Mouse (Mus musculus) ES-Bruce4 (cell line): ENCODE measurements around the gene Prrc2b. TPM values are rescaled to one million over a fixed set of nuclear protein-coding genes. Genes with fewer than 3 reads are reported as not detected.

Experiments used
- H3K27ac ChIP-seq: 2 replicates; pipeline ENCODE4 v1.5.1; 2012; ENCODE audit warnings: low read length, inconsistent platforms; ENCODE audit not compliant: insufficient read depth
- H3K27me3 ChIP-seq: 2 replicates; pipeline ENCODE4 v1.6.1; 2012; ENCODE audit warnings: mild to moderate bottlenecking, low read length, inconsistent platforms; ENCODE audit not compliant: control insufficient read depth, poor library complexity, insufficient read depth, severe bottlenecking
- H3K36me3 ChIP-seq: 2 replicates; pipeline ENCODE4 v1.6.1; 2012; ENCODE audit warnings: inconsistent platforms, mild to moderate bottlenecking, low read length, moderate library complexity; ENCODE audit not compliant: control insufficient read depth, poor library complexity, insufficient read depth, severe bottlenecking
- H3K4me1 ChIP-seq: one replicate; pipeline ENCODE4 v1.8.1; 2011; ENCODE audit warnings: low read length; ENCODE audit not compliant: control insufficient read depth, insufficient read depth
- H3K4me3 ChIP-seq: 2 replicates; pipeline ENCODE4 v1.5.1; 2011; ENCODE audit warnings: low read depth, mild to moderate bottlenecking, low read length
- H3K9ac ChIP-seq: 2 replicates; pipeline ENCODE4 v1.6.1; 2012; ENCODE audit warnings: low read depth, mild to moderate bottlenecking, inconsistent platforms; ENCODE audit not compliant: poor library complexity, severe bottlenecking
- H3K9me3 ChIP-seq: replicated peaks from 2 replicates; pipeline ENCODE4 v1.6.1; 2012; ENCODE audit warnings: mild to moderate bottlenecking, low read length, inconsistent platforms; ENCODE audit not compliant: control insufficient read depth, poor library complexity, insufficient read depth, severe bottlenecking
- CTCF ChIP-seq: IDR thresholded peaks from one replicate; pipeline ENCODE4 v1.8.1; 2011; ENCODE audit warnings: low read depth, low read length
- EP300 ChIP-seq: IDR thresholded peaks from 2 replicates; pipeline ENCODE4 v1.6.1; 2011; ENCODE audit warnings: low read depth, low read length; ENCODE audit not compliant: insufficient read depth
- POLR2A ChIP-seq: IDR thresholded peaks from one replicate; pipeline ENCODE4 v1.8.1; 2011; ENCODE audit warnings: low read length; ENCODE audit not compliant: insufficient read depth
- polyA plus RNA-seq: library from polyadenylated mRNA; stranded (reverse); fragments of >200 nt; gene quantifications from 2 replicates; pipeline ENCODE4 v1.2.4, GENCODE M21; 2011; ENCODE audit warnings: low read depth; ENCODE audit not compliant: missing spikeins, insufficient read depth, insufficient read length

Prrc2b gene
- polyA plus RNA-seq, 1 experiment = 106 TPM

DNA sequence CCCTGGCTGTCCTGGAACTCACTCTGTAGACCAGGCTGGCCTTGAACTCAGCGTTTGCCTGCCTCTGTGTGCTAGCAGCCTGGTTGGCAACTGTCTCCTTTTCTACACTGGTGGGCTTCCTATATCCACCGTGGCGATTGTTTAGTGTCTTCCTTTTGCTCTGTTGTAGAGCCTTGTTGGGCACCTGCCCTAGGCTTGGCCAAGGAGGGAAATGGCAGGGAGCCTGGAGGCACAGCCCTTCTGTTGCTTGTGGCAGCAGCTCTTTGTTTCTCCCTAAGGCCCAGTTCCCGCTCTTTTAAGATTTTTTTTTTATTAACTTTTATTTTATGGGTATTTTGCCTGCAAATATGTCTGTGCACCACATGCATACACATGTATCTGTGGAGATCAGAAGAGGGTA, 49.2 kb downstream of the Prrc2b start:
- TF ChIP-seq POLR2A = no peak
- no peak for TF ChIP-seq CTCF
- no peak for TF ChIP-seq EP300
- H3K36me3 ChIP-seq = peaks cover 67% of the 10 kb centered on the region

DNA sequence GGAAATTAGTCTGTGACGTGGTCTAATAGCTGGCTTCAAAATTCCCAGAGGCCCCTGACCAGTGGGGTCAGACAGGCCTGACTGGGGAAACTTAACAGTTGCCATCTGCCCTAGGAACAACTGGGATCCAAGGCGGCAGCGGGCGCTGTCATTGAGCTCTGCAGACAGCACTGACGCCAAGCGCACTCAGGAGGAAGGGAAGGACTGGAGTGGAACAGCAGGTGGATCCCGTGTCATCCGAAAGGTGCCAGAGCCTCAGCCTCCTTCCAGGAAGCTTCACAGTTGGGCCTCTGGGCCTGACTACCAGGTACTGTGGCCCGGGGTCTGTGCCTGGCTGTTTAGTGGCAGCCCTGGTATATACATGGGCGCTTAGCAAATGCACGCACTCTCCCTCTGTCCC, 49.8 kb downstream of the Prrc2b start:
- H3K9me3 ChIP-seq = no peaks in the 10 kb centered on the region
- H3K27me3 ChIP-seq = no peaks in the 10 kb centered on the region
- H3K27ac ChIP-seq = no peak overlapping the region
- H3K4me3 ChIP-seq = no peak overlapping the region
- no peaks in the 10 kb centered on the region for H3K4me1 ChIP-seq
- TF ChIP-seq EP300 = no peak
- TF ChIP-seq POLR2A = no peak
- no peak for TF ChIP-seq CTCF
- H3K9ac ChIP-seq = no peak overlapping the region
- H3K36me3 ChIP-seq = peaks cover 67% of the 10 kb centered on the region

More for the DNA sequence above, 49.2 kb downstream of the Prrc2b start:
- Histone ChIP-seq H3K9me3 (no peaks in the 10 kb centered on the region), H3K9ac (no peak overlapping the region), H3K27ac (no peak overlapping the region), H3K4me3 (no peak overlapping the region), H3K27me3 (no peaks in the 10 kb centered on the region), H3K4me1 (no peaks in the 10 kb centered on the region)

DNA sequence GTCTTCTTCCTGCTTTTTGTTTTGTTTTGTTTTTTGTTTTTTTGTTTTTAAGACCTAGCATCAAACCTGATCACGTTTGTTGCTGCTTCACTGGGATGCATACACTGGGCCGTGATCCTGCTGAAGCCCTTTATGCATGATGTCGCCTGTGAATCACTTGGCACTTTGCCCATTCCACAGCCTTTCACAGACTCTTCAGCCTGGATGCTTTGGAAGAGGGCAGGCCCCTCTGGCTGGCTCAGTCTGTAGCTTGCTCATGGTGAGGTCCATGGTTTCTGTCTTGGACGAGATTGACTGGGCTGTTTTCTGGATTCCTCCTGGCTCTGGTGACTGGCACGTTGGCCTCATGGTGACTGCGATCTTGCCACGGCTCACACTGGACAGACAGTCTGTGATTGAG, 50.6 kb downstream of the Prrc2b start:
- Histone ChIP-seq H3K27me3 (no peaks in the 10 kb centered on the region), H3K9ac (no peak overlapping the region), H3K36me3 (peaks cover 66% of the 10 kb centered on the region), H3K4me3 (no peak overlapping the region), H3K4me1 (no peaks in the 10 kb centered on the region), H3K27ac (no peak overlapping the region), H3K9me3 (no peaks in the 10 kb centered on the region)
- TF ChIP-seq CTCF (no peak), EP300 (no peak), POLR2A (no peak)

DNA sequence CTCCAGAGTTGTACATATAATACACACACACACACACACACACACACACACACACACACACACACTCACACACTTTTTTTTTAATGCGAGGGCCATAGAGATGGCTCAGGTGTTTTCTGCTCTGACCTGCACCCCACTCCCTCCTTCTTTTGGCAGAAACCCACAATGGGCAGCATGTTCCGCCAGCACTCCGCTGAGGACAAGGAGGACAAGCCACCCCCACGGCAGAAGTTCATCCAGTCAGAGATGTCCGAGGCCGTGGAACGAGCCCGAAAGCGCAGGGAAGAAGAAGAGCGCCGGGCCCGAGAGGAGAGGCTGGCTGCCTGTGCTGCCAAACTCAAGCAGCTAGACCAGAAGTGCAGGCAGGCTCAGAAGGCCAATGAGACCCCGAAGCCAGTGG, 53.0 kb downstream of the Prrc2b start:
- no peaks in the 10 kb centered on the region for H3K4me1 ChIP-seq
- no peak overlapping the region for H3K27ac ChIP-seq
- H3K27me3 ChIP-seq = no peaks in the 10 kb centered on the region
- H3K36me3 ChIP-seq = peaks cover 75% of the 10 kb centered on the region
- no peak overlapping the region for H3K9ac ChIP-seq
- H3K4me3 ChIP-seq = no peak overlapping the region
- TF ChIP-seq POLR2A = no peak
- no peak for TF ChIP-seq EP300
- TF ChIP-seq CTCF = no peak
- no peaks in the 10 kb centered on the region for H3K9me3 ChIP-seq

DNA sequence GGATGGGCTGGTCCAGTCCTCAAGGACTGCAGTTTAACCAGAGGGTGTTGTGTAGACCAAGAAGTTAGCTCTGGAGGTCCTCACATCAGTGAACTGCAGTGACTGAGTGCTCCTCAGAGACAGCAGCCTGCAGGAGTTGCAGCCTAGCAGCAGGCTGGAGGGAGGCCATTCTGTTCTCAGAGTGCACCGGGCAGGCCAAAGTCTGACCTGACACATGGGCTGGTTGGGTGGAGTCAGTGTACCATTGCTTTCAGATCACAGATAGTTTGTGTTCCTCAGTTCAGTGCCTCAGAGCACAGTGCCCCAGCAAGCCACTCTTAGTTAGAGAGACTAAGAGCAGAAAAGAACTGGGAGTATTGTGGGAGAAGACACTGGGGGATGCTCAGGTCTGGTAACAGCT, 56.8 kb downstream of the Prrc2b start:
- Histone ChIP-seq H3K4me3 (no peak overlapping the region), H3K36me3 (peaks cover 84% of the 10 kb centered on the region), H3K4me1 (no peaks in the 10 kb centered on the region), H3K9me3 (no peaks in the 10 kb centered on the region), H3K27ac (no peak overlapping the region), H3K9ac (no peak overlapping the region), H3K27me3 (no peaks in the 10 kb centered on the region)
- TF ChIP-seq POLR2A (no peak), CTCF (no peak), EP300 (no peak)

DNA sequence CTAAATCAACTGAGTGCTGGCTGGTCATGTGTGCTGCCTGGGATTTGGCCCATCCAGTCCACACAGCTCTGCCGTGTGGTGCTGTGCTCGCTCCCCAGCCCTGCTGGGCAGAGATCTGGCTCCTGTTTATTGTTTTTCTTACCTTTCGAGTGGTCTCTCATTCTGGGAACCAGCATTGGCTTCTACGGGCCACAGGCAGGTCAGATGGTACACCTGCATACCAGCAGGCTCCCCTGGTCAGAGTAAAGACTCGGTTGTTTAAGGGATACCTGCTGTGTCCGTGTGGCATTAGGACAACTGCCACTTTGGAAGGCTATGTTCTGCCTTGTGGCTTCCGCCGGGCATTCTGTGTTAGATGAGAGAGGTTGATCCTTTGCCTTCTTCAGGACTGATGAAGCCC, 60.8 kb downstream of the Prrc2b start:
- Histone ChIP-seq H3K4me3 (no peak overlapping the region), H3K36me3 (peaks cover 74% of the 10 kb centered on the region), H3K9me3 (no peaks in the 10 kb centered on the region), H3K9ac (no peak overlapping the region), H3K4me1 (no peaks in the 10 kb centered on the region), H3K27ac (no peak overlapping the region), H3K27me3 (no peaks in the 10 kb centered on the region)
- TF ChIP-seq CTCF (no peak), POLR2A (no peak), EP300 (no peak)

GRCm38 (mm10) chr2:32213000-32213399, 62.1 kb downstream of the Prrc2b start:
- Histone ChIP-seq H3K9ac (no peak overlapping the region), H3K36me3 (peaks cover 75% of the 10 kb centered on the region), H3K27ac (no peak overlapping the region), H3K4me1 (no peaks in the 10 kb centered on the region), H3K27me3 (no peaks in the 10 kb centered on the region), H3K4me3 (no peak overlapping the region), H3K9me3 (no peaks in the 10 kb centered on the region)
- no peak for TF ChIP-seq CTCF
- no peak for TF ChIP-seq EP300
- TF ChIP-seq POLR2A = no peak
